Mouse (Mus musculus) heart, postnatal 0 days (tissue): ENCODE results near the gene Ncln.

Experiments used
- CTCF ChIP-seq: IDR thresholded peaks from 2 replicates; pipeline ENCODE4 v1.5.1; 2016; ENCODE audit warnings: antibody characterized with exemption, control low read depth, low read depth
- EP300 ChIP-seq: IDR thresholded peaks from 2 replicates; pipeline ENCODE4 v1.6.1; 2016; ENCODE audit warnings: antibody characterized with exemption, low read depth

- TF ChIP-seq EP300: no peak
- TF ChIP-seq CTCF: no peak
These were observed 21.0 kb upstream of the Ncln start for GRCm38 (mm10) chr10:81517227-81517626.
